In genomic region chr9:37751467-37751866, GRCm38 (mm10) we compare ENCODE assay signal across 18 mouse cellular contexts. TPM values are rescaled to one million over a fixed set of nuclear protein-coding genes. Genes with fewer than 3 reads are reported as not detected.
"Had no signal": no experiment of that assay in that cellular context is flagged by ENCODE, and none has a peak within 500 bp of the region (broad histone marks: within the 10 kb centered on the region; RNA-seq: fewer than 3 reads in every experiment).

No protein-coding gene starts in this region.

- H3K4me2 ChIP-seq: limb, embryonic 13.5 days; neural tube, embryonic 13.5 days had no signal

- H3K27ac ChIP-seq: layer of hippocampus, adult 2 months; limb, embryonic 13.5 days; liver, embryonic 14.5 days; neural tube, embryonic 13.5 days had no signal

- H3K36me3 ChIP-seq: limb, embryonic 13.5 days; neural tube, embryonic 13.5 days had no signal

- H3K9ac ChIP-seq: liver, embryonic 14.5 days; neural tube, embryonic 13.5 days had no signal

- H3K27me3 ChIP-seq: limb, embryonic 13.5 days; neural tube, embryonic 13.5 days had no signal

- H3K9me3 ChIP-seq: limb, embryonic 13.5 days; neural tube, embryonic 13.5 days had no signal

- DNase-seq: kidney, postnatal 36 days; left cerebral cortex, postnatal 4 days; lung, adult 18-20 months; lung, postnatal 36 days; retina, postnatal 1 day; spleen, adult 18-20 months; thymus, adult 18-20 months; thymus, postnatal 14 days had no signal

- H3K4me3 ChIP-seq: layer of hippocampus, adult 2 months; limb, embryonic 13.5 days; neural tube, embryonic 13.5 days had no signal

RNA-seq across cellular contexts. Expression of gene Olfr874, which starts 6.6 kb away (rescaled TPM):
- total RNA-seq: layer of hippocampus, adult 2 months; layer of hippocampus, postnatal 10 days; left cerebral cortex, postnatal 4 days; liver, adult 2 months; megakaryocyte progenitor cell, adult 5-6 weeks had no signal
- polyA plus RNA-seq: kidney, embryonic 16.5 days; liver, adult 2 months; liver, embryonic 14.5 days; lung, embryonic 16.5 days; neural tube, embryonic 13.5 days; stomach, embryonic 14.5 days had no signal

RNA-seq across cellular contexts. Expression of gene Olfr875, which starts 20.2 kb away (rescaled TPM):
- total RNA-seq: layer of hippocampus, adult 2 months; layer of hippocampus, postnatal 10 days; left cerebral cortex, postnatal 4 days; liver, adult 2 months; megakaryocyte progenitor cell, adult 5-6 weeks had no signal
- polyA plus RNA-seq: limb, embryonic 13.5 days; liver, adult 2 months; liver, embryonic 14.5 days; lung, embryonic 16.5 days; neural tube, embryonic 13.5 days; stomach, embryonic 14.5 days had no signal

RNA-seq across cellular contexts. Expression of gene Olfr160, which starts 35.4 kb away (rescaled TPM):
- total RNA-seq: layer of hippocampus, adult 2 months; layer of hippocampus, postnatal 10 days; left cerebral cortex, postnatal 4 days; liver, adult 2 months; megakaryocyte progenitor cell, adult 5-6 weeks had no signal
- polyA plus RNA-seq: kidney, embryonic 16.5 days; limb, embryonic 13.5 days; liver, adult 2 months; liver, embryonic 14.5 days; lung, embryonic 16.5 days; neural tube, embryonic 13.5 days; stomach, embryonic 14.5 days had no signal

RNA-seq across cellular contexts. Expression of gene Olfr876, which starts 51.4 kb away (rescaled TPM):
- total RNA-seq: layer of hippocampus, adult 2 months; layer of hippocampus, postnatal 10 days; left cerebral cortex, postnatal 4 days; liver, adult 2 months; megakaryocyte progenitor cell, adult 5-6 weeks had no signal
- polyA plus RNA-seq: kidney, embryonic 16.5 days; limb, embryonic 13.5 days; liver, adult 2 months; liver, embryonic 14.5 days; lung, embryonic 16.5 days; neural tube, embryonic 13.5 days; stomach, embryonic 14.5 days had no signal
